Mouse (Mus musculus): ENCODE measurements around the gene Car8.

Car8 gene

GRCm38 (mm10) chr4:8203367-8203766 is 35.5 kb downstream of the Car8 start:
- DNase-seq (ENCODE audit: low read depth, low spot score): no peak

- DNase-seq (ENCODE audit: low read depth, low spot score): no peak
Observed at GRCm38 (mm10) chr4:8201631-8202030, 37.2 kb downstream of the Car8 start.

- DNase-seq (ENCODE audit: low read depth, low spot score): peak; percentile 25
Observed at GRCm38 (mm10) chr4:8200081-8200480, 38.8 kb downstream of the Car8 start.

GRCm38 (mm10) chr4:8198033-8198432 is 40.8 kb downstream of the Car8 start:
- peak; percentile 16 for DNase-seq (ENCODE audit: low read depth, low spot score)

GRCm38 (mm10) chr4:8190441-8190840 is 48.4 kb downstream of the Car8 start:
- peak; percentile 58 for DNase-seq (ENCODE audit: low read depth, low spot score)

- DNase-seq (ENCODE audit: low read depth, low spot score): peak; percentile 24
Observed at GRCm38 (mm10) chr4:8186921-8187687, 51.7 kb downstream of the Car8 start.

GRCm38 (mm10) chr4:8180576-8180975 is 58.3 kb downstream of the Car8 start:
- peak; percentile 8 for DNase-seq (ENCODE audit: low read depth, low spot score)

GRCm38 (mm10) chr4:8154589-8155198 is 84.1 kb downstream of the Car8 start:
- peak; percentile 77 for DNase-seq (ENCODE audit: low read depth, low spot score)

- peak; percentile 69 for DNase-seq (ENCODE audit: low read depth, low spot score)
Observed at GRCm38 (mm10) chr4:8153926-8154325, 84.9 kb downstream of the Car8 start.

- no peak for DNase-seq (ENCODE audit: low read depth, low spot score)
Observed at GRCm38 (mm10) chr4:8137403-8137802, 101.4 kb downstream of the Car8 start.

- no peak for DNase-seq (ENCODE audit: low read depth, low spot score)
Observed at GRCm38 (mm10) chr4:8132024-8132423, 106.8 kb downstream of the Car8 start.

- DNase-seq (ENCODE audit: low read depth, low spot score): peak; percentile 54
Observed at GRCm38 (mm10) chr4:8113558-8113957, 125.3 kb downstream of the Car8 start.

- no peak for DNase-seq (ENCODE audit: low read depth, low spot score)
Observed at GRCm38 (mm10) chr4:8111891-8112290, 127.0 kb downstream of the Car8 start.

GRCm38 (mm10) chr4:8109906-8110567 is 128.8 kb downstream of the Car8 start:
- DNase-seq (ENCODE audit: low read depth, low spot score): peak; percentile 32

GRCm38 (mm10) chr4:8101466-8101865 is 137.4 kb downstream of the Car8 start:
- no peak for DNase-seq (ENCODE audit: low read depth, low spot score)

- peak; percentile 73 for DNase-seq (ENCODE audit: low read depth, low spot score)
Observed at GRCm38 (mm10) chr4:8098084-8098483, 140.8 kb downstream of the Car8 start.

GRCm38 (mm10) chr4:8097683-8098082 is 141.2 kb downstream of the Car8 start:
- peak; percentile 41 for DNase-seq (ENCODE audit: low read depth, low spot score)

GRCm38 (mm10) chr4:8093566-8093965 is 145.3 kb downstream of the Car8 start:
- peak; percentile 76 for DNase-seq (ENCODE audit: low read depth, low spot score)

Data from R1 (cell line).